In genomic region chr16:77650596-77650995, GRCm38 (mm10) we compare ENCODE assay signal across 30 mouse cellular contexts. TPM values are rescaled to one million over a fixed set of nuclear protein-coding genes. Genes with fewer than 3 reads are reported as not detected.
A peak's percentile ranks its signal among the peaks of the same experiment; 100 is the strongest.
DNase-seq lines count a peak whose midpoint lies in the region; ATAC-seq lines count a peak whose summit lies in the region.
"Had no signal": no experiment of that assay in that cellular context is flagged by ENCODE, and none has a peak within 500 bp of the region (broad histone marks: within the 10 kb centered on the region; RNA-seq: fewer than 3 reads in every experiment).

No protein-coding gene starts in this region.

- H3K36me3 ChIP-seq in hindbrain, embryonic 14.5 days (replicated peaks; ENCODE audit: control insufficient read depth, insufficient read depth) = no peaks in the 10 kb centered on the region
- no peaks in the 10 kb centered on the region for H3K36me3 ChIP-seq in hindbrain, embryonic 12.5 days
- H3K36me3 ChIP-seq in midbrain, embryonic 14.5 days (ENCODE audit: control insufficient read depth, insufficient read depth, low read length) = no peaks in the 10 kb centered on the region
- no peaks in the 10 kb centered on the region for H3K36me3 ChIP-seq in midbrain, embryonic 11.5 days (ENCODE audit: control insufficient read depth, insufficient read depth, low read length)
- no peaks in the 10 kb centered on the region for H3K36me3 ChIP-seq in forebrain, embryonic 16.5 days (ENCODE audit: control insufficient read depth, insufficient read depth)
- H3K36me3 ChIP-seq in neural tube, embryonic 14.5 days (ENCODE audit: control insufficient read depth, insufficient read depth, low read length) = no peaks in the 10 kb centered on the region
- H3K36me3 ChIP-seq in kidney, embryonic 14.5 days (ENCODE audit: control insufficient read depth, insufficient read depth, low read length) = no peaks in the 10 kb centered on the region
- H3K36me3 ChIP-seq: embryonic facial prominence, embryonic 13.5 days; heart, embryonic 10.5 days; heart, embryonic 15.5 days; kidney, embryonic 15.5 days; liver, embryonic 12.5 days had no signal

- no peak overlapping the region for H3K9ac ChIP-seq in hindbrain, embryonic 14.5 days
- no peak overlapping the region for H3K9ac ChIP-seq in hindbrain, embryonic 12.5 days
- H3K9ac ChIP-seq in midbrain, embryonic 14.5 days (replicated peaks; ENCODE audit: low read length) = no peak overlapping the region
- H3K9ac ChIP-seq in midbrain, embryonic 11.5 days (ENCODE audit: low read length) = no peak overlapping the region
- no peak overlapping the region for H3K9ac ChIP-seq in forebrain, embryonic 16.5 days (replicated peaks; ENCODE audit: low read depth, low read length)
- no peak overlapping the region for H3K9ac ChIP-seq in neural tube, embryonic 14.5 days (replicated peaks; ENCODE audit: low read depth, low read length)
- no peak overlapping the region for H3K9ac ChIP-seq in kidney, embryonic 14.5 days (ENCODE audit: low read depth, low read length)
- H3K9ac ChIP-seq: embryonic facial prominence, embryonic 13.5 days; heart, embryonic 15.5 days; kidney, embryonic 15.5 days; liver, embryonic 12.5 days; liver, postnatal 0 days had no signal

- DNase-seq in hindbrain, embryonic 14.5 days (ENCODE audit: low spot score) = no peak
- no peak for DNase-seq in midbrain, embryonic 14.5 days
- no peak for DNase-seq in midbrain, embryonic 11.5 days (ENCODE audit: low spot score, missing footprints)
- no peak for DNase-seq in lung, postnatal 4 days
- DNase-seq: adrenal gland, postnatal 14 days; cerebellum, adult 11-12 months; cerebellum, postnatal 10 days; gastrocnemius, postnatal 25 days; heart, adult 11 months; kidney, postnatal 25 days; liver, postnatal 0 days; lung, postnatal 36 days; right cerebral cortex, postnatal 4 days; thymus, adult 2 months had no signal

- 60% methylated on average over 1 of the region's 1 CpGs for WGBS in hindbrain, embryonic 14.5 days
- WGBS in hindbrain, embryonic 12.5 days = 63% methylated on average over 1 of the region's 1 CpGs
- 22% methylated on average over 1 of the region's 1 CpGs for WGBS in midbrain, embryonic 14.5 days
- 42% methylated on average over 1 of the region's 1 CpGs for WGBS in midbrain, embryonic 11.5 days
- WGBS in forebrain, embryonic 16.5 days = 2% methylated on average over 1 of the region's 1 CpGs
- WGBS in neural tube, embryonic 14.5 days = 38% methylated on average over 1 of the region's 1 CpGs
- 89% methylated on average over 1 of the region's 1 CpGs for WGBS in kidney, embryonic 14.5 days

- H3K27me3 ChIP-seq in hindbrain, embryonic 14.5 days (ENCODE audit: control insufficient read depth, insufficient read depth, low read length) = no peaks in the 10 kb centered on the region
- H3K27me3 ChIP-seq in hindbrain, embryonic 12.5 days = no peaks in the 10 kb centered on the region
- H3K27me3 ChIP-seq in midbrain, embryonic 14.5 days (ENCODE audit: control insufficient read depth, insufficient read depth, low read length) = no peaks in the 10 kb centered on the region
- H3K27me3 ChIP-seq in midbrain, embryonic 11.5 days (ENCODE audit: control insufficient read depth, insufficient read depth, low read length) = no peaks in the 10 kb centered on the region
- no peaks in the 10 kb centered on the region for H3K27me3 ChIP-seq in forebrain, embryonic 16.5 days (replicated peaks; ENCODE audit: control insufficient read depth, insufficient read depth, low read length)
- H3K27me3 ChIP-seq in neural tube, embryonic 14.5 days (ENCODE audit: control insufficient read depth, insufficient read depth, low read length) = no peaks in the 10 kb centered on the region
- no peaks in the 10 kb centered on the region for H3K27me3 ChIP-seq in kidney, embryonic 14.5 days (ENCODE audit: control insufficient read depth, insufficient read depth, low read length)
- H3K27me3 ChIP-seq: embryonic facial prominence, embryonic 13.5 days; heart, embryonic 15.5 days; kidney, embryonic 15.5 days; liver, embryonic 12.5 days; megakaryocyte, embryonic 14.5 days had no signal

- no peak overlapping the region for H3K4me2 ChIP-seq in hindbrain, embryonic 14.5 days (replicated peaks)
- no peak overlapping the region for H3K4me2 ChIP-seq in hindbrain, embryonic 12.5 days (replicated peaks)
- no peak overlapping the region for H3K4me2 ChIP-seq in midbrain, embryonic 14.5 days (ENCODE audit: low read length)
- no peak overlapping the region for H3K4me2 ChIP-seq in midbrain, embryonic 11.5 days
- H3K4me2 ChIP-seq in forebrain, embryonic 16.5 days (ENCODE audit: low read length) = no peak overlapping the region
- no peak overlapping the region for H3K4me2 ChIP-seq in neural tube, embryonic 14.5 days (ENCODE audit: low read depth, low read length)
- H3K4me2 ChIP-seq in kidney, embryonic 14.5 days (replicated peaks; ENCODE audit: low read depth, low read length) = no peak overlapping the region
- H3K4me2 ChIP-seq: embryonic facial prominence, embryonic 13.5 days; heart, embryonic 15.5 days; kidney, embryonic 15.5 days; liver, embryonic 12.5 days had no signal

- no peaks in the 10 kb centered on the region for H3K9me3 ChIP-seq in hindbrain, embryonic 14.5 days (ENCODE audit: control insufficient read depth, low read length)
- no peaks in the 10 kb centered on the region for H3K9me3 ChIP-seq in hindbrain, embryonic 12.5 days (replicated peaks)
- no peaks in the 10 kb centered on the region for H3K9me3 ChIP-seq in midbrain, embryonic 14.5 days (ENCODE audit: control insufficient read depth, low read length)
- no peaks in the 10 kb centered on the region for H3K9me3 ChIP-seq in midbrain, embryonic 11.5 days (ENCODE audit: control insufficient read depth, low read length)
- H3K9me3 ChIP-seq in forebrain, embryonic 16.5 days (ENCODE audit: control insufficient read depth, low read length) = no peaks in the 10 kb centered on the region
- H3K9me3 ChIP-seq in neural tube, embryonic 14.5 days (ENCODE audit: control insufficient read depth, low read length) = no peaks in the 10 kb centered on the region
- no peaks in the 10 kb centered on the region for H3K9me3 ChIP-seq in kidney, embryonic 14.5 days (ENCODE audit: control insufficient read depth, low read length)
- H3K9me3 ChIP-seq: embryonic facial prominence, embryonic 13.5 days; heart, embryonic 10.5 days; heart, embryonic 15.5 days; kidney, embryonic 15.5 days; liver, embryonic 12.5 days; megakaryocyte, embryonic 14.5 days had no signal

- no peak overlapping the region for H3K4me3 ChIP-seq in hindbrain, embryonic 14.5 days (replicated peaks; ENCODE audit: low read length)
- no peak overlapping the region for H3K4me3 ChIP-seq in hindbrain, embryonic 12.5 days
- no peak overlapping the region for H3K4me3 ChIP-seq in midbrain, embryonic 14.5 days (replicated peaks; ENCODE audit: low read depth, low read length)
- no peak overlapping the region for H3K4me3 ChIP-seq in midbrain, embryonic 11.5 days (ENCODE audit: low read depth, low read length)
- H3K4me3 ChIP-seq in forebrain, embryonic 16.5 days (replicated peaks; ENCODE audit: low read length) = no peak overlapping the region
- no peak overlapping the region for H3K4me3 ChIP-seq in neural tube, embryonic 14.5 days (ENCODE audit: low read depth, low read length)
- no peak overlapping the region for H3K4me3 ChIP-seq in kidney, embryonic 14.5 days (ENCODE audit: low read length)
- H3K4me3 ChIP-seq: embryonic facial prominence, embryonic 13.5 days; heart, embryonic 10.5 days; heart, embryonic 15.5 days; kidney, embryonic 15.5 days; liver, embryonic 12.5 days; megakaryocyte, embryonic 14.5 days had no signal

- no peak for ATAC-seq in hindbrain, embryonic 14.5 days (ENCODE audit: low FRiP score)
- no peak for ATAC-seq in hindbrain, embryonic 12.5 days (ENCODE audit: low FRiP score)
- ATAC-seq in midbrain, embryonic 14.5 days (ENCODE audit: low FRiP score, low TSS enrichment) = no peak
- no peak for ATAC-seq in midbrain, embryonic 11.5 days (ENCODE audit: low FRiP score)
- no peak for ATAC-seq in forebrain, embryonic 16.5 days
- no peak for ATAC-seq in neural tube, embryonic 14.5 days (ENCODE audit: low read depth)
- no peak for ATAC-seq in kidney, embryonic 14.5 days (ENCODE audit: low FRiP score, low TSS enrichment)
- ATAC-seq: CD4-positive, CD25-positive, alpha-beta regulatory T cell, adult 4 months; intestine, postnatal 0 days; liver, embryonic 12.5 days; liver, postnatal 0 days had no signal

- peaks cover 26% of the 10 kb centered on the region for H3K4me1 ChIP-seq in hindbrain, embryonic 14.5 days (replicated peaks; ENCODE audit: control insufficient read depth, insufficient read depth, low read length)
- peaks cover 13% of the 10 kb centered on the region for H3K4me1 ChIP-seq in hindbrain, embryonic 12.5 days
- peaks cover 30% of the 10 kb centered on the region for H3K4me1 ChIP-seq in midbrain, embryonic 14.5 days (ENCODE audit: control insufficient read depth, insufficient read depth, low read length)
- H3K4me1 ChIP-seq in midbrain, embryonic 11.5 days (ENCODE audit: control insufficient read depth, insufficient read depth, low read length) = peaks cover 10% of the 10 kb centered on the region; the same call in 1 of the 2 replicates
- H3K4me1 ChIP-seq in forebrain, embryonic 16.5 days (replicated peaks; ENCODE audit: control insufficient read depth, insufficient read depth, low read length) = peaks cover 14% of the 10 kb centered on the region; the same call in 1 of the 2 replicates
- H3K4me1 ChIP-seq in neural tube, embryonic 14.5 days (ENCODE audit: control insufficient read depth, insufficient read depth, low read length) = peaks cover 9% of the 10 kb centered on the region
- no peaks in the 10 kb centered on the region for H3K4me1 ChIP-seq in kidney, embryonic 14.5 days (ENCODE audit: control insufficient read depth, insufficient read depth, low read length)
- H3K4me1 ChIP-seq: embryonic facial prominence, embryonic 13.5 days; heart, embryonic 10.5 days; heart, embryonic 15.5 days; kidney, embryonic 15.5 days; liver, embryonic 12.5 days; megakaryocyte, embryonic 14.5 days had no signal

- peak overlapping the region; percentile 63; the same call in 1 of the 2 replicates for H3K27ac ChIP-seq in hindbrain, embryonic 14.5 days
- H3K27ac ChIP-seq in hindbrain, embryonic 12.5 days = no peak overlapping the region
- peak overlapping the region; percentile 6; the same call in 1 of the 2 replicates for H3K27ac ChIP-seq in midbrain, embryonic 14.5 days (replicated peaks; ENCODE audit: low read depth, low read length)
- no peak overlapping the region for H3K27ac ChIP-seq in midbrain, embryonic 11.5 days (ENCODE audit: low read depth, low read length)
- H3K27ac ChIP-seq in forebrain, embryonic 16.5 days (ENCODE audit: low read length) = peak overlapping the region; percentile 28; the same call in 1 of the 2 replicates
- H3K27ac ChIP-seq in neural tube, embryonic 14.5 days (ENCODE audit: low read depth, low read length) = peak overlapping the region; percentile 64; the same call in 1 of the 2 replicates
- no peak overlapping the region for H3K27ac ChIP-seq in kidney, embryonic 14.5 days (ENCODE audit: low read depth, low read length)
- H3K27ac ChIP-seq: embryonic facial prominence, embryonic 13.5 days; heart, embryonic 10.5 days; heart, embryonic 15.5 days; kidney, embryonic 15.5 days; liver, embryonic 12.5 days; stomach, postnatal 0 days had no signal

RNA-seq across cellular contexts. Expression of gene Gm11146, which starts 48.7 kb away (rescaled TPM):
- polyA plus RNA-seq in hindbrain, embryonic 14.5 days (2014; fragmentation: Nextera tagmentation; extraction: Ambion mirVana) = not detected in 2 replicates
- not detected in 2 replicates for polyA plus RNA-seq in hindbrain, embryonic 12.5 days (2016; fragmentation: Nextera tagmentation; extraction: Ambion mirVana)
- not detected in 2 replicates for polyA plus RNA-seq in midbrain, embryonic 14.5 days (2014; fragmentation: Nextera tagmentation; extraction: Ambion mirVana)
- not detected in 2 replicates for polyA plus RNA-seq in midbrain, embryonic 11.5 days (2014; fragmentation: Nextera tagmentation; extraction: Ambion mirVana)
- not detected in 2 replicates for polyA plus RNA-seq in forebrain, embryonic 16.5 days (2015; fragmentation: Nextera tagmentation; extraction: Ambion mirVana)
- polyA plus RNA-seq in neural tube, embryonic 14.5 days (2014; fragmentation: Nextera tagmentation; extraction: Ambion mirVana) = not detected in 2 replicates
- polyA plus RNA-seq in kidney, embryonic 14.5 days (2014; fragmentation: Nextera tagmentation; extraction: Ambion mirVana) = not detected in 2 replicates
- polyA plus RNA-seq: CD4-positive, CD25-positive, alpha-beta regulatory T cell, adult 4 months; embryonic facial prominence, embryonic 13.5 days; heart, embryonic 10.5 days; heart, embryonic 15.5 days; intestine, postnatal 0 days; kidney, embryonic 15.5 days; limb, embryonic 14.5 days; liver, embryonic 12.5 days; liver, postnatal 0 days; lung, embryonic 16.5 days; spleen, adult 2 months; stomach, postnatal 0 days; thymus, adult 2 months had no signal

Comparison
In these comparisons a context has a peak if more than half of its experiments do, and no peak if none do; other contexts are left out.
1. H3K27ac ChIP-seq: peak in hindbrain, embryonic 14.5 days (single experiment), midbrain, embryonic 14.5 days (single experiment), forebrain, embryonic 16.5 days (single experiment) and neural tube, embryonic 14.5 days (single experiment); none in hindbrain, embryonic 12.5 days (single experiment), midbrain, embryonic 11.5 days (single experiment) and kidney, embryonic 14.5 days (single experiment).